Mouse (Mus musculus): ENCODE data around the gene Syngr3. TPM values are rescaled to one million over a fixed set of nuclear protein-coding genes. Genes with fewer than 3 reads are reported as not detected.
"Not testable (repeated sequence)": the region's sequence is repeated elsewhere in the genome, so short reads cannot be mapped to it uniquely, and the experiment has no call there.

The Syngr3 gene
- total RNA-seq, 2 experiments from 2014 or later = 164 to 176 TPM

DNA sequence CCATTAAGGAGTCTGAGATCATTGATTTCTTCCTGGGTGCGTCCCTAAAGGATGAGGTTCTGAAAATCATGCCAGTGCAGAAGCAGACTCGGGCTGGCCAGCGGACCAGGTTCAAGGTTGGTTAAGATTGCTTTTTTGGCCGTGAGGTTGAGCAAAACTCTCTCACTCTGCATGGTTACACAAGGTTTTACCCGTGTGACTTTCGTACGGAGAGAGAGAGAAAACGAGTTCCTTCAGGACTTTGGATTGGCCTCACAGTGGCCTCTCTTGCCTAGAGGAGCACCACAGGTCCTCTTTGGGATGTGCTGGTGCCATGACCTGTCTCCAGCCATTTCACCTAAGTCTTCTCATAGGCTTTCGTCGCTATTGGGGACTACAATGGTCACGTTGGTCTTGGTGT, 30.9 kb upstream of the Syngr3 start:
- DNase-seq; intact Hi-C loops (cut with DNase I): not testable (repeated sequence)

DNA sequence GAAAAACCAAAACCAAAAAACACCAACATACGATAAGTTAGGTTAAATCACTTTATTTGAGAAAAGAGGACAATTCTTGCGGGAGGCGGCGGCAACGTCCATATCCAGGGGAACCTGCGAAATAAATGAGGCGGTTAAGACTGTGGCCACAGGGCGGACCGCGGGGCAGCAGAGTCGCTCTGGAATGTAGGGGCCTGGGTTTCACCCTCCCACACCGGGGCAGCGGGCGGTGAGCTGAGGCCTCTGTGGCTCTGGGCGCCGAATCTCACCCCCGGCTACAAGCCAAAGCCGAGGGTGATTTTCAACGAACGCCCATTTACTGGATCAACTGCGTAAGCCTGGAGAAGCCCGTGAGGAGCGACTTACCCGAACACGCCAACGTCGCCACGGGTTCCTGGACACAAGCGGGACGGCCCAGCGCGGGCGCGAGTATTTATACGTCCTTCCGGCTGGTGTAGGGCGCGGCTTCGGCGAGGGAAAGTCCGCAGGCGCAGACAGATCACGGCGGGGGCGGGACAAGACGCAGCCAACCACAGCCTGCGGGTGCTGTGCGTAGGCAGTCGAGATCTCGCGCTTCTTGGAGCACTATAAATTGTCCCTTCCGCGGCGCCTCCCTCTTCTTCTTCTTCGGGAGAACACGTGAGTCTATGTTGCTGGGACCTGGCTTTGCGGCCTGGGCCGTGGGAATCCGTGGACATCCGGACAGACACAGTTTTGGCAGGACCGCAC, 29.9 kb upstream of the Syngr3 start:
- intact Hi-C loops (cut with DNase I) = no loop called here
- peak; percentile 99 for DNase-seq

DNA sequence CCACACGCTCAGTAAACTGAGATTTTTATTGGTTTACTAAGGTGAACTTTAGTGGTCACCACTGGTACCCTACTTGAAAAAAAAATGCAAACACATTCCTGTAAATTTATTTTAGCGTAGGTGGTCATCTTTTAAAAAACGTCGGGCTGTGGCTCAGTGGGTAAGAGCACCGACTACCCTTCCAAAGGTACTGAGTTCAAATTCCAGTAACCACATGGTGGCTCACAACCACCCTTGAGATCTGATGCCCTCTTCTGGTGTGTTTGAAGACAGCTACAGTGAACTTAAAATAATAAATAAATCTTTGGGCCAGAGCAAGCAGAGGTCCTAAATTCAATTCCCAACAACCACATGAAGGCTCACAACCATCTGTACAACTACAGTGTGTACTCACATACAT, 29.2 kb upstream of the Syngr3 start:
- DNase-seq; intact Hi-C loops (cut with DNase I): not testable (repeated sequence)

DNA sequence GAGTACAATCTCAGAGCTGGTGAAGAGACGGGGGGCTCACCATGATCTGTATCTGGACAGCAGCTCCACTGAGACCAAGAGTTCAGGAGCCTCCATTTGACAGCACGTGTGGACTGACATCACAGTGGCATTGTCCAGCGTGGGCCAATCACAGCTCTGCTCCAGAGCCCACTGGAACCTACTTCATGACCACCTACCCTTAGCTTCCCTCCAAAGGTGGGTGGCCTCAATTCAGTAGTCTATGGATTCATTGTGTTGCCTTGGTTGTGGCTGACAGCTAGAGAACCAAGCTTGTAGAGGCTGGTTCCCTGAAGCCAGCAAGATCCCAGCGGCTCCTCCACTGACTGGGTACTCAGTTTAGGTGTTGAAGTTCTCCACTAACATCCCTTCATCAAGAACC, 28.2 kb upstream of the Syngr3 start, which contains the start of the genes Rnf151 and Rps2:
Rnf151 (minus strand) TSS at position 121 of the 400 bp plus-strand sequence.
Rps2 (plus strand) TSS at position 174 of the 400 bp plus-strand sequence.
- DNase-seq = no peak
- intact Hi-C loops (cut with DNase I) = no loop called here

DNA sequence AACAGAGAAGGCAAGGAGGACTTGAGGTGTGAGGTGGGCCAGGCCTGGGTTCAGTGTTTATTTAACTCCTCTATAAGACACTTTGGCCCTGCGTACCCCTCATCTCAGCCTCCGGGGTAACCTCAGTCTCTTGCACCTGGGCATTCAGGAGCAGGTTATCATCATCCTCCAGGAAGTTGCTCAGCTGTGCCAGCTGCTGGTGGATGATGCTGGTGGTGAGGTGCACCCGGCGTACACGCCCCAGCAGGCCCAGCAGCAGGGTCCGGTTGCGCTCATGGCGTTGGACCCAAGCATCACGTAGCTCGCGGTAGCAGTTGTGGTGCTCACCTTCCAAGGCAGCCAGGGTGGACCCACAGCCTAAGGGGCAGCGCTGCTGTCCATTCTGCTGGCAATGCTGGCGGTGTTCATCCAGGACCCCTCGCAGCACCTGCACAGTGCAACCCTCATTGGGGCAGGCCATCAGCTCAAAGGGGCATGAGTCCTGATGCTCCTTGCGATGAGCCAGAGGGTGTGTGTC, 26.5 kb upstream of the Syngr3 start:
- intact Hi-C loops (cut with DNase I) = no loop called here
- DNase-seq = no peak

DNA sequence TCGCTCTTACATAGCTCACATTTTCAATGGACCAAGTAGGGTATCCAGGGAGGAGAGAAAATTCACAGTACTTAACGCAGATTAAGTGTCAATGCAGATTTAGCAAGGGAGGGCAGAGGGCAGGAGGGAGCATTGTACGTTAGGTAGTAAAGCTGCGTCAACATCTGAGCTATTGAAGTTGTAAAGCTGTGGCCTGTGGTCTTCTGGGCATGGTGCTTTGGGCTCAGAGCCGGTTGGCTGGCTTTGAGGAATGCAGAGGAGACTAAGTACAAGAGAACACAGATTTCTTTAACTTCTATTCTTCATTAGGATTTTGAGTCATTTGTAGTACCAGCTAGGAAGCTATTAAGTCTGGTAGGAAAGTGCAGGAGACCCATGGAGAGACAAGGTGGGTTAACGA, 25.8 kb upstream of the Syngr3 start:
- intact Hi-C loops (cut with DNase I) = no loop called here
- DNase-seq = no peak

DNA sequence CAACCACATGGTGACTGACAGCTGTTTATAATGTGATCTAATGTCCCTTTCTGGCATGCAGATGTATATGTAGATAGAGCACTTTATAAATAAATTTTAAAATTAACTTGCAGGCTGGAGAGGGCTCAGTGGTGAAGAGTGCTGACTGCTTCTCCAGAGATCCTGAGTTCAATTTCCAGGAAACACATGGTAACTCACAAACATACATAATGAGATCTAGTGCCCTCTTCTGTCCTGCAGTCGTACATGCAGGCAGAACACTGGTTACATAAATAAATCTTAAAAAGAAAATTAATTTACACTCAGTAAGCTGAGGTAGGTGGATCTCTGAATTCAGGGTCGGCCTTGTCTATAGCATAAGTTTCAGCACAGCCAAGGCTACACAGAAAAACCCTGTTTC, 18.9 kb upstream of the Syngr3 start:
- intact Hi-C loops (cut with DNase I) = no loop called here
- no peak for DNase-seq

DNA sequence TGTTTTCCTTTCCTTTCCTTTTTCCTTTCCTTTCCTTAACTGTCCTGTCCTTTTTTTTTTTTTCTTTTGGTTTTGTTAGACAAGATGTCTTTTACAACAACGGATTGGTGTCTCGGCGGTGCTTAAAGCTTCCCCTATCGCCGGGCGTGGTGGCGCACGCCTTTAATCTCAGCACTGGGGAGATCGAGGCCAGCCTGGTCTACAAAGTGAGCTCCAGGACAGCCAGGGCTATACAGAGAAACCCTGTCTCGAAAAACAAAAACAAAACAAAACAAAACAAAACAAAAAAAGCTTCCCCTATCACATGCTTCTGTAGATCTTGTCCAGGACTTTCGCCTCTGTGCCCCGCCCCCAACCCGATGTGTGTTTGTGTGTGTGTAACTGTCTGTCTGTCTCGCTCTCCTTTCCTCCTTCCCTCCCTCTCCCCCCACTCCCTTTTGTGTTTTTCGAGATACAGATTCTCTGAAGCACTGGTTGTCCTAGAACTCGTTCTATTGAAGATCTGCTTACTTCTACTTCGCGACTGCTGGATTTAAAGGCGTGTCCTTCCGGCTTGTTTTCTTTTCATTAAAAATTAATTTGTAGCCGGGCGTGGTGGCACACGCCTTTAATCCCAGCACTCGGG, 18.2 kb upstream of the Syngr3 start:
- intact Hi-C loops (cut with DNase I) = no loop called here
- DNase-seq = no peak

DNA sequence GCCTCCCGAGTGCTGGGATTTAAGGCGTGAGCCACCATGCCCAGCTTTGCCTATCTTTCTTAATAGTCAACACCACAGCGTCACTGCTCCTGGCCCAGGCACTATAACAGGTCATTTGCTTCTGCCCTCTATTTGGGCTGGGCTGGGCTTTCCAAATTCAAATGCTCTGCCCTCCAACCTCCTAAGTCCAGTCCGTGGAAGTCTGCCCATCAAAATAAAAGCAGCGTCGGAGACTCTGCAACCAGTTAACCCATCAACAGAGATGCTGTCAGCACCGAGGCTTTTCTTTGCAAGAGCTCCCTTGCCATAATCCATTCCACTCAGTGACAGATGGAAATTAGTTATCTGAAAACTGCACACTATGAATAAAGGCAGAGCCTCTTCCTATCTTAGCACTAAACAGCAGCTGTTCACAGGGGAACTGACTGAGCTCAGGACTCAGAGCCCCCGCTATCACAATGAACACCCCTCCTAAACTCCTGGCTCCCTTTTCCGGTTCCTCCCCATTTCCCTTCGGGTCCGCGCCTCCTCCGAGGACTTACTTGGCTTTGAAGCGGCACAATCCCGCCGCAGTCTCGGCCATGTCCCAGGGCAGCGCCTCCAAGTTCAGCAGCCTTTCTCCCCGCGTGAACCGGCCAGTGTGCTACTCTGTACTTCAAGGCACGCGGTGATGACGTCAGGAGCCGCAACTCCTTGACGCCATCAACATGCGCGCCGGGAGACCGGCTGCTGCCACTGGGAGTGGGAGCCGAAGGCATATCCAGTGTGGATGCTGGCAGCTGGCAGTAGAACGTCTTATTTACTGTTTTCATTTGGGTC, 17.4 kb upstream of the Syngr3 start, which contains the start of gene Tbl3:
Tbl3 (minus strand) TSS at position 679 of the 819 bp plus-strand sequence.
- intact Hi-C loops (cut with DNase I) = no loop called here
- peak; percentile 93 for DNase-seq

DNA sequence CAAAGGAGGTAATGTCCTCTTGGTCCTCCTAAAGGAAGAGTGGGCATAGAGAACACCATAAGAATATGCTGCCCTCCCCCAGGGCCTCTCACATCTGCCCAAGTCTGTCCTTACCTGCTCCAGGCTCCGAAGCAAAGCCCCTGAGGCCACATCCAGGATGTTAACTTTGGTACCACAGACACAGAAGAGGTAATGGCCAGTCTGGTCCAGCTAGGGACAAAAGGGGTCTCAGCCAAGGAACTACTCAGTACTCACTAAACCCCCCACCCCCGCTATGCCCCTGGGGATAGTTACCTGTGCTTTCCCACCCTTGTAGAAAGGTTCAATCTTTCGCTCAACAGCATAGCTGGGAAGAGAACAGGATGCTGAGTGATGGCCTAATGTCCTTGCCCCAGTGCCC, 16.1 kb upstream of the Syngr3 start:
- no peak for DNase-seq
- intact Hi-C loops (cut with DNase I) = no loop called here

DNA sequence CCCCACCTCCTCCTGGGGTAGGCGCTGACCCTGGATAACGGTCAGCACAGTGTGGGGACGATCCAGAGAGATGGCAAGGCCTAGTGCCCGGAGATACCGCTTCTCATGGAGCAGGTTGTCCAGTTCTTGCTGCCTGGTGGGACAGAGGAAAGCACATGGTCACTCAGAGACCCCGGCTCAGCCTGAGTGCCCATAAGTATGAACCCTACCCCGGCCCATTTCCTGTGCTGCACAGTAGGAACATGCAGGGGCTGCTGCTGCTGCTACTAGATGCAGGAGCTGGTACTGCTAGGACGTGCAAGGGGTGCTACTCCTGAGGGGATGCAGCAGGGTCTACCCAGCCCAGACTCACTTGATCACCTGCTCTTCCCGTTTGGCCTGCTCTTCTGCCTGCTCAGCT, 11.5 kb upstream of the Syngr3 start:
- intact Hi-C loops (cut with DNase I) = no loop called here
- DNase-seq = no peak

DNA sequence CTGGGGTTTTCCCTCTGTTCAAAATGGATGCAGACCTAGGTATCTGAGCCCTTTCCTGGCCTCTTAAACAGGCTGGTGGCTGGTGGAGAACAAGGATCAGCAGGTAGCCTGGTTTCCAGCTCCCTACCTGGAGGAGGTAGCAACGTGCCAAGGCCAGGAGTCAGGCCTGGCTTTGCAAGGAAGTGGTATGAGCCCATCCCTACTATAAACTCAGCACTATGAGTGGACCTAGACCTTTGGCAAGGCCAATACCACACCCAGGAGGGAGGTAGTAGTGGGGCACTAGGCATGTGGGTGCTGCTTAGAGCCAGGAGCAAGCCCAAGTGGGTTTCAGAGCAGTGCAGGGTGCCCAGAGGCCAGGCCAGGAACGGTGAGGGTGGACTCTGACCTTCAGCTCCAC, 9.7 kb upstream of the Syngr3 start:
- DNase-seq = no peak
- intact Hi-C loops (cut with DNase I) = no loop called here

DNA sequence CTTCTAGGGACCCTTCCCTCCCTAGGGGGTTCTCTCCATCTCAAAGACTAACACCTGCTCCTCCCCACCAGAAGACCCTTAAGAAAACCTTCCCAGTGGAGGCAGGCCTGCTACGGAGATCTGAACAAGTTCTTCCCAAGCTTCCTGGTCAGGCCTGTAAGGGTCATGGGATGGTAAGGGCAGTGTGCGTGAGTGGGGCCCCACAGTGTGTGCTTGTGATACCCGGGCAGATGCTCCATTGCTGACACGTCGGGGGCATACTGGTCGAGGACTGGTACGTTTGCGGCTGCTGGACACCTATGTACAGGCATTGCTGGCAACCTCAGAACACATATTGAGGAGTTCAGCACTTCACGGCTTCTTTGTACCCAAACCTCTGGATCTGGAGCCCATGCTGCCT, 9.0 kb upstream of the Syngr3 start:
- intact Hi-C loops (cut with DNase I) = no loop called here
- no peak for DNase-seq

DNA sequence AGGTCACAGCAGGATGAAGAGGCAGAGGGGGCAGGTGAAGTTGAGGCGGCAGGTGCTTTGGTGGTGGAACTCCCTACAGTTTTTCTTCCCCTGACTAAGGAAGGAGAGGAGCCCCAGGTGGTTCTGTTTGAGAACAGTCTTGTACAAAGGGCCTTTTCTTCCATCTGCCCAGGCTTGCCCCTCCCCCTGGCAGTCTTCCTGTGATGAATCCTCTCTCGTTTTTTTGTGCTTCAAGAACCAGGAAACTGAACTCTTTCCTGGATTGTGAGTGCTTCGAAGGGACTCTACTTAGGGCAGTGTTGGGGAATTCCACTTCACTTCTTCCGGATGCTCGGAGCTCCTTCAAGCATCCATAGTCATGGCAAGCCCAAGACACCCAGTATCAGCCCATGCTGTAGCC, 8.2 kb upstream of the Syngr3 start:
- DNase-seq = no peak
- intact Hi-C loops (cut with DNase I) = no loop called here

DNA sequence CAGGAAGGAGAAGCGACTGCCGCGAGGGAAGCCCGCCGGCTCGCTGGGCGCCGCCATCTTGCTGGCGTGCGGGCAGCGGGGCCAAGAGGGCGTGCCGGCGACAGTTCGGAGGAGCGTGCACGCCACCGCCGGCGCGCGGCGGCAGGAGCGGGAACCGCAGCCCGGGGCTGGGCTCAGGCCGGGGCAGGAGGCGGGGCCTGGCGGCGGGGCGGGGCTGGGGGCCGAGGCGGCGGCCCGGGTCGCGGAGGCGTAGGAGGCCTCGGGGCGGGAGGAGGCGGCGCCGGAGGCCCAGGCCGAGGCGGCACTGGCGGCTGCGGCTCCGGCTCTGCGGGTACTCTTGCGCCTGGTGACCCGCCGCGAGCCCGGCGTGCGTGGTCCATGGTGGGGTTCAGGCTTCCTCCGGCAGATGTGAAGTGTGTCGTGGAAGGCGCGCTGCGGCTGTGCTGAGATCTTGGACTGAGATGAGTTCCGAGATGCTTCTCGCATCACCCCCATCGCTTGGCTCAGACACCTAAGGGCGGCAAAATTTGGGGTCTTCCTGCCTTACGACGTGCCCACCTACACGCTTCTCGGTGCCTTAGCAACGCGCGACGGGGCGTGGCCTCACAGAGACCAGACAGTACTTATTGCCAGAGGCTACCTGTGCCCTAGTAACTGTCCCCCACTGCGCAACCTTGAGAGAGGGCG, 6.4 kb upstream of the Syngr3 start, which contains the start of the genes Gfer and Noxo1:
Gfer (minus strand) TSS at position 146 of the 687 bp plus-strand sequence.
Noxo1 (plus strand) TSS at position 224 of the 687 bp plus-strand sequence.
- DNase-seq = peak; percentile 93
- intact Hi-C loops (cut with DNase I) = no loop called here

DNA sequence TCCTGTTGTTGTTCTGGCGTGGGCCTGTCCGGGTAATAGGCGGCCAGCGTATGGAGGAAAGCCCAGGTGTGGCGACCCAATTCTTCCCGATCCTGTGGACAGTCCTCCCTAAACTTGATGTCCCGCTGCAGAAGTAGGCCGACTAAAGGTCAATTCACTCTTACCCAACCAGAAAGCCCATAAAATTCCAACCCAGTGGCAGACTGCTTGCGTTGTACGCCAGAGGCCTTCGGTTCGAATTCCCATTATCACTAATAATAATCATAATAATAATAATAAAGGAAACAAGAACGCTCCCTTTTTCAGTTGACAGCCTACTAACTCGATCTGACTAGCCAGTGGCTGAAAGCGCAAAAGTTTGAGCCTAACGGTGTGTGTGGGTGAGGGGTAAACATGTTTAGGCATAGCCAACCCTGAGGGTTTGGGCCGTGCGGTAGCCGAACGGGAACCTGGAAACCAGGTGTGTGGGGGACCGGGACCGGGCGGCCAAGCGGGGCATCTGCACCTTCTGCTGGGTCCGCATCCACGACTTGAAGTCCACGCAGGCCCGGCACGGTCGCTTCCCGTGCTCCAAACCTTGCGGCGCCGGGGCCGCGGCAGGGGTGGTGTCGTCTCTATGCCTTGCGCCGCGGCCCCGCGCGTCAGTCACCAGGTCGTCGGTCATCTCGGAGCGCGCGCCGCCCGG, 5.7 kb upstream of the Syngr3 start:
- no peak for DNase-seq
- intact Hi-C loops (cut with DNase I) = no loop called here

DNA sequence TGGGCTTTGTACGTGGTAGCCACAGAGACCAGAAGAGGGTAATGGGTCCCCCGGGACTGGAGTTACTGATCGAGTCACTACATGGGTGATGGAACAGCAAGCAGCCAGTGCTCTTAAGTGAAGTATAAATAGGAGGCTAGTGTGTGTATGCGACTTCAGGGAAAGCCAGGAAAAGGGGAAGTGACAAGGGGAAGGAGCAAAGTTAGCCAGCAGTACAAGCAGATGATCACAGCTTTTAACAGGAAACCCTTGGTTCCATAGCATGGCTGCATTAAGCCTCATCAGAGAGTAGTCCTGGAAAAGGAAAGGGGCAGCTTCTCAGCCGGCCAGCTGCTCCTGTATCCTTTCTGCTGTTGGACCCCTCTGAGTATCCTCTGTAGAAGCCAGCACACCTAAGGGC, 2.6 kb upstream of the Syngr3 start:
- intact Hi-C loops (cut with DNase I) = no loop called here
- DNase-seq = no peak

DNA sequence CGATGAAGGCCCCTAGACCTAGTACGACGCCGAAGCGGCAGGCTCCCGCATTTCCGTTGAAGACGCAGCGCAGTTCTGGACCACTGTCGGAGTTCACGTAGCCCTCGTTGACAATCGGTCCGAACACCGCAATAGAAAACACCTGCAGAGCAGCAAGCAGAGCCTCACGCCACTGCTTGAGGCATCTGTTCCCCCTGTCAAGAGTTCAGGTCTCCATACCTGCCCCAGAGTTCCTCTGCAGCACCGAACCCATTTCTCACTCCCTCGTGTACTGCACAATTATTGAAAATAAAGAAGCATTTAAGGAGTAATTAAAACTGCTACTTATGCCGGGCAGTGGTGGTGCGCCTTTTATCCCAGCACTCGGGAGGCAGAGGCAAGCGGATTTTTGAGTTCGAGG, 2.2 kb downstream of the Syngr3 start:
- no peak for DNase-seq
- intact Hi-C loops (cut with DNase I) = no loop called here

DNA sequence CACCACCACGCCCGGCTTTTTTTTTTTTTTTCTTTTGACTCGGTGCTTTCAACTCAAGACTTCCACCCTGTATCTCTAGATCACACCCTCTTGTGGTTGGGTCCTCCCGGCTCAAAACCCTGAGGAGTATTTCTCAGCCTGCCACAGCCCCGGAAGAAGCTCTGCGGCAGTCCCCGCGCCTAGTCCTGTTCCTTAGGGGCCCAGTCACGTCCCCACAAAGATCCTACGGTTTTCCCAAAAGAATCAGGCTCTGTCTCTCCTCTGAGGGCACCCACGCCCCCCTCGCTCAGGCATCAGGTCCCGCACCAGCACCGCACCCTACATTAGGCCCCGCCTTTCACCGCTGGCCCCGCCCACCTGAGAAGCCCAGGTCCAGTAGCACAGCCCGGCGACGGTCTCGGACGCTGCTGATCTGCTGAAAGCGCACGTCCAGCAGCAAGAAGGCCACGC, 2.6 kb downstream of the Syngr3 start:
- DNase-seq = no peak
- intact Hi-C loops (cut with DNase I) = no loop called here

DNA sequence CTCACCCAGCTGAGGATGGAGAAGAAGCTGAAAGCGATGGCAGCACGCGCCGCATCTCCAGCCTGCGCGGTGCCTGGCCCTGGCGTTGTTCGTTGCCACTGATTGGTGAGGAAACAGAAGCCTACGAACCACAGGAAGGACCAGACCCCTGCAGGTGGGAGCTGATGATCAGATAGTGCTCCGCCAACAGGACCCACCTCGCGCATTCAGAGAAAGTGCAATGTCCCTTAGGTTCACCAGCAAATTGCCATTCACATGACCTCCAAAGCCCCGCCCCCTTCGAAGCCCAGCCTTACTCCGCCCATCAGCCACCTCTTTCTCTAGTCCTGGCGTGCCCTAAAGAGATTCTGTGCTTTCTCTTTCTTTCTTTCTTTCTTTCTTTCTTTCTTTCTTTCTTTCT, 3.2 kb downstream of the Syngr3 start:
- intact Hi-C loops (cut with DNase I) = no loop called here
- no peak for DNase-seq

All from left cerebral cortex, postnatal 4 days (tissue).